Mouse (Mus musculus) ovary, postnatal 36 days (tissue): ENCODE measurements at regions not wholly inside any gene's neighbourhood (a gene's known extent, or its start where the extent isn't known, plus 50 kb on each side); places are given as distances from the start of the nearest gene placed in this dataset.
A peak's percentile ranks its signal among the peaks of the same experiment; 100 is the strongest.

Experiments
- DNase-seq: peaks from one replicate; pipeline ENCODE4 v3.0.0; 2022; ENCODE audit warnings: low spot score, mixed read lengths

- no peak for DNase-seq
Measured at GRCm38 (mm10) chr5:119304721-119305120, 365.7 kb upstream of the Tbx3 start.

- no peak for DNase-seq
Measured at GRCm38 (mm10) chr5:119307768-119308167, 362.7 kb upstream of the Tbx3 start.

GRCm38 (mm10) chr5:119310178-119310930 is 360.1 kb upstream of the Tbx3 start:
- DNase-seq = no peak

GRCm38 (mm10) chr5:119312808-119313207 is 357.7 kb upstream of the Tbx3 start:
- DNase-seq = no peak

- no peak for DNase-seq
Measured at GRCm38 (mm10) chr5:119315149-119315548, 355.3 kb upstream of the Tbx3 start.

- DNase-seq = no peak
Measured at GRCm38 (mm10) chr5:119317617-119318016, 352.9 kb upstream of the Tbx3 start.

GRCm38 (mm10) chr5:119321368-119322144 is 348.9 kb upstream of the Tbx3 start:
- DNase-seq = no peak

- DNase-seq = no peak
Measured at GRCm38 (mm10) chr5:119322411-119322810, 348.1 kb upstream of the Tbx3 start.

- peak; percentile 26 for DNase-seq
Measured at GRCm38 (mm10) chr5:119325681-119326255, 344.7 kb upstream of the Tbx3 start.

GRCm38 (mm10) chr5:119326895-119327294 is 343.6 kb upstream of the Tbx3 start:
- no peak for DNase-seq

GRCm38 (mm10) chr5:119328971-119329370 is 341.5 kb upstream of the Tbx3 start:
- no peak for DNase-seq

GRCm38 (mm10) chr5:119329371-119329770 is 341.1 kb upstream of the Tbx3 start:
- peak; percentile 30 for DNase-seq

- no peak for DNase-seq
Measured at GRCm38 (mm10) chr5:119329860-119330259, 340.6 kb upstream of the Tbx3 start.

GRCm38 (mm10) chr5:119331461-119331860 is 339.0 kb upstream of the Tbx3 start:
- DNase-seq = peak; percentile 39

GRCm38 (mm10) chr5:119332621-119333020 is 337.8 kb upstream of the Tbx3 start:
- DNase-seq = no peak

- DNase-seq = no peak
Measured at GRCm38 (mm10) chr5:119335211-119335610, 335.3 kb upstream of the Tbx3 start.

GRCm38 (mm10) chr5:119335979-119336378 is 334.5 kb upstream of the Tbx3 start:
- no peak for DNase-seq

GRCm38 (mm10) chr5:119337739-119338138 is 332.7 kb upstream of the Tbx3 start:
- no peak for DNase-seq

GRCm38 (mm10) chr5:119338711-119339110 is 331.8 kb upstream of the Tbx3 start:
- DNase-seq = no peak

GRCm38 (mm10) chr5:119348303-119348702 is 322.2 kb upstream of the Tbx3 start:
- no peak for DNase-seq

GRCm38 (mm10) chr5:119349395-119349794 is 321.1 kb upstream of the Tbx3 start:
- no peak for DNase-seq

GRCm38 (mm10) chr5:119350325-119350915 is 320.0 kb upstream of the Tbx3 start:
- DNase-seq = no peak

- no peak for DNase-seq
Measured at GRCm38 (mm10) chr5:119355471-119355870, 315.0 kb upstream of the Tbx3 start.
